Mouse (Mus musculus) layer of hippocampus, postnatal 25 days (tissue): ENCODE measurements around the gene Otulin. TPM values are rescaled to one million over a fixed set of nuclear protein-coding genes. Genes with fewer than 3 reads are reported as not detected.

Experiments
- microRNA-seq, 2 experiments: library from miRNA; unstranded; fragments of <30 nt; microRNA quantifications; one replicate each; pipeline ENCODE4 v1.2.0; 2021
- total RNA-seq, 2 experiments: library from RNA; stranded (reverse); gene quantifications; 2 replicates each; pipeline ENCODE4 v1.2.3; 2021

The Otulin gene
- total RNA-seq, 2 experiments from 2014 or later = 20.2 to 20.9 TPM

Small RNA genes within 50 kb of the gene (microRNA-seq; reads per million reads assigned to microRNA genes)
- 3.8 to 4.2 reads per million in 2 experiments for gene Mir7117

Other genes starting within 250 kb of the Otulin start
- 100 to 1,000 TPM; 159 to 164 TPM for gene Ank, start 164.0 kb downstream of the Otulin start, total RNA-seq
- gene Otulinl, start 50.9 kb upstream of the Otulin start, total RNA-seq = 10 to 100 TPM; 28.5 to 29.2 TPM